Comparison of ENCODE assay signal across 23 mouse cellular contexts in the genomic region with DNA sequence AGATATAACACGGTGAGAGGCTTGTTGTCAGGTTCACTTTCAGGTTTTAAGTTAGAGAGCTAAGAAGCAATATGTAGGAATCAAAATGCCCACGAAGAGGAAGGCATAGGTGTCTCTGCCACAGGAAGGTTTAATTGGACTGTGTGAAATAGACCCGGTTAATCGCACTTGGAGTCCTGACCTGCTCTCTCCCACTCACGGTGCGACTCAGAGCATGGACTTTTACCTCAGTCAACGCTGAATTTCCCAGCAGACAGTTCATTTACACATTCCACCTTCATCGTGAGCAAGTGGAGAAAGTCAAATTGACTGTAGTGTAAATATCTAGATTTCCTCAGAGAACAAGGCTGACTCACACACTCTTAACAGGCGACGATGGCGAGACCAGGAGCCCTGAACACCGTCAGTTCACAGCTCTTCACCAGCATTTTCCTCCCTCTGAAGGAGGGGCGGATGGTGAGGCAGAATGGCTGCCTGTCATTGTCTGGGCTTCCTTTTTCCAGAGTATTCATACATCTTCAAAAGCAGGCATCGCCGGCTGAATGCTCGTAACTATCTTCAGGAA.
DNase-seq lines count a peak whose midpoint lies in the region; ATAC-seq and TF ChIP-seq lines count a peak whose summit lies in the region.
"Had no signal": no experiment of that assay in that cellular context is flagged by ENCODE, and none has a peak within 500 bp of the region (broad histone marks: within the 10 kb centered on the region; RNA-seq: fewer than 3 reads in every experiment).

No protein-coding gene starts in this region.

- WGBS in heart, postnatal 0 days = 51% methylated on average over 16 of the region's 16 CpGs
- 88% methylated on average over 16 of the region's 16 CpGs for WGBS in midbrain, embryonic 11.5 days
- WGBS in midbrain, embryonic 16.5 days = 74% methylated on average over 16 of the region's 16 CpGs
- WGBS in intestine, embryonic 16.5 days = 50% methylated on average over 16 of the region's 16 CpGs

- no peak for TF ChIP-seq CTCF in heart, postnatal 0 days (IDR thresholded peaks at IDR 0.05; ENCODE audit: low read depth)

- no peak overlapping the region for H3K4me2 ChIP-seq in heart, postnatal 0 days (ENCODE audit: low read depth, low read length)
- H3K4me2 ChIP-seq in midbrain, embryonic 11.5 days = no peak overlapping the region
- H3K4me2 ChIP-seq in midbrain, embryonic 16.5 days (ENCODE audit: low read length) = no peak overlapping the region
- no peak overlapping the region for H3K4me2 ChIP-seq in intestine, embryonic 16.5 days (ENCODE audit: low read depth, low read length)
- H3K4me2 ChIP-seq: embryonic facial prominence, embryonic 12.5 days; heart, embryonic 11.5 days; limb, embryonic 12.5 days; liver, embryonic 13.5 days; neural tube, embryonic 15.5 days had no signal

- H3K36me3 ChIP-seq in heart, postnatal 0 days (replicated peaks; ENCODE audit: control insufficient read depth, insufficient read depth, low read length) = no peaks in the 10 kb centered on the region
- no peaks in the 10 kb centered on the region for H3K36me3 ChIP-seq in midbrain, embryonic 11.5 days (ENCODE audit: control insufficient read depth, insufficient read depth, low read length)
- no peaks in the 10 kb centered on the region for H3K36me3 ChIP-seq in midbrain, embryonic 16.5 days (ENCODE audit: control insufficient read depth, insufficient read depth, low read length)
- H3K36me3 ChIP-seq in intestine, embryonic 16.5 days (ENCODE audit: control insufficient read depth, insufficient read depth, low read length) = no peaks in the 10 kb centered on the region
- H3K36me3 ChIP-seq: embryonic facial prominence, embryonic 12.5 days; G1E; limb, embryonic 12.5 days; liver, embryonic 13.5 days; neural tube, embryonic 15.5 days had no signal

- no peak overlapping the region for H3K4me3 ChIP-seq in heart, postnatal 0 days (ENCODE audit: low read depth, low read length)
- H3K4me3 ChIP-seq in midbrain, embryonic 11.5 days (ENCODE audit: low read depth, low read length) = no peak overlapping the region
- no peak overlapping the region for H3K4me3 ChIP-seq in midbrain, embryonic 16.5 days (ENCODE audit: low read depth, low read length)
- no peak overlapping the region for H3K4me3 ChIP-seq in intestine, embryonic 16.5 days (ENCODE audit: low read length)
- H3K4me3 ChIP-seq: embryonic facial prominence, embryonic 12.5 days; limb, embryonic 12.5 days; liver, embryonic 13.5 days; neural tube, embryonic 15.5 days had no signal

- H3K27ac ChIP-seq in heart, postnatal 0 days (ENCODE audit: low read depth) = peak overlapping the region; percentile 44; the same call in 1 of the 2 replicates
- H3K27ac ChIP-seq in midbrain, embryonic 11.5 days (ENCODE audit: low read depth, low read length) = no peak overlapping the region
- H3K27ac ChIP-seq in midbrain, embryonic 16.5 days (ENCODE audit: low read length) = no peak overlapping the region
- H3K27ac ChIP-seq in intestine, embryonic 16.5 days (ENCODE audit: low read length) = no peak overlapping the region
- H3K27ac ChIP-seq: embryonic facial prominence, embryonic 12.5 days; limb, embryonic 12.5 days; liver, embryonic 13.5 days; macrophage; neural tube, embryonic 15.5 days had no signal

- intact Hi-C loops in heart, postnatal 36 days (cut with DNase I) = loop anchor here (5.0 kb wide), 1 partner anchor 39 kb away; no protein-coding TSS in a partner anchor

- no peak for ATAC-seq in heart, postnatal 0 days (ENCODE audit: insufficient read depth, low read depth)
- no peak for ATAC-seq in midbrain, embryonic 11.5 days (ENCODE audit: low FRiP score)
- ATAC-seq in midbrain, embryonic 16.5 days = no peak
- ATAC-seq in intestine, embryonic 16.5 days = peak; percentile 72
- ATAC-seq: forebrain, postnatal 0 days; hindbrain, embryonic 16.5 days had no signal

- no peak overlapping the region for H3K9ac ChIP-seq in heart, postnatal 0 days (replicated peaks; ENCODE audit: low read depth, low read length)
- H3K9ac ChIP-seq in midbrain, embryonic 11.5 days (ENCODE audit: low read length) = no peak overlapping the region
- H3K9ac ChIP-seq in midbrain, embryonic 16.5 days (ENCODE audit: low read depth, low read length) = no peak overlapping the region
- no peak overlapping the region for H3K9ac ChIP-seq in intestine, embryonic 16.5 days (ENCODE audit: low read depth, low read length)
- H3K9ac ChIP-seq: embryonic facial prominence, embryonic 12.5 days; forebrain, postnatal 0 days; limb, embryonic 12.5 days; liver, embryonic 13.5 days; neural tube, embryonic 15.5 days had no signal

- peaks cover 12% of the 10 kb centered on the region; the same call in 1 of the 2 replicates for H3K4me1 ChIP-seq in heart, postnatal 0 days (ENCODE audit: control insufficient read depth, insufficient read depth)
- no peaks in the 10 kb centered on the region for H3K4me1 ChIP-seq in midbrain, embryonic 11.5 days (ENCODE audit: control insufficient read depth, insufficient read depth, low read length)
- no peaks in the 10 kb centered on the region for H3K4me1 ChIP-seq in midbrain, embryonic 16.5 days (ENCODE audit: control insufficient read depth, insufficient read depth, low read length)
- peaks cover 27% of the 10 kb centered on the region for H3K4me1 ChIP-seq in intestine, embryonic 16.5 days (ENCODE audit: control insufficient read depth, insufficient read depth, low read length)
- H3K4me1 ChIP-seq: liver, embryonic 13.5 days; neural tube, embryonic 15.5 days had no signal

- TF ChIP-seq EP300 in heart, postnatal 0 days (IDR thresholded peaks at IDR 0.05; ENCODE audit: low read depth) = no peak

- H3K27me3 ChIP-seq in heart, postnatal 0 days (ENCODE audit: control insufficient read depth, insufficient read depth, low read length) = no peaks in the 10 kb centered on the region
- no peaks in the 10 kb centered on the region for H3K27me3 ChIP-seq in midbrain, embryonic 11.5 days (ENCODE audit: control insufficient read depth, insufficient read depth, low read length)
- no peaks in the 10 kb centered on the region for H3K27me3 ChIP-seq in midbrain, embryonic 16.5 days (ENCODE audit: control insufficient read depth, insufficient read depth, low read depth, low read length)
- no peaks in the 10 kb centered on the region for H3K27me3 ChIP-seq in intestine, embryonic 16.5 days (replicated peaks; ENCODE audit: control insufficient read depth, insufficient read depth, low read length)
- H3K27me3 ChIP-seq: CH12.LX; embryonic facial prominence, embryonic 12.5 days; limb, embryonic 12.5 days; liver, embryonic 13.5 days; neural tube, embryonic 15.5 days had no signal

- no peaks in the 10 kb centered on the region for H3K9me3 ChIP-seq in heart, postnatal 0 days (replicated peaks; ENCODE audit: control insufficient read depth, low read length)
- no peaks in the 10 kb centered on the region for H3K9me3 ChIP-seq in midbrain, embryonic 11.5 days (ENCODE audit: control insufficient read depth, low read length)
- no peaks in the 10 kb centered on the region for H3K9me3 ChIP-seq in midbrain, embryonic 16.5 days (replicated peaks; ENCODE audit: control insufficient read depth, low read length, poor library complexity, severe bottlenecking)
- no peaks in the 10 kb centered on the region for H3K9me3 ChIP-seq in intestine, embryonic 16.5 days (ENCODE audit: control insufficient read depth, low read length)
- H3K9me3 ChIP-seq: embryonic facial prominence, embryonic 12.5 days; G1E; limb, embryonic 12.5 days; liver, embryonic 13.5 days; neural tube, embryonic 15.5 days had no signal

- no peak for DNase-seq in heart, postnatal 0 days (ENCODE audit: low spot score)
- DNase-seq in heart, postnatal 36 days = no peak
- peak; percentile 33 for DNase-seq in midbrain, embryonic 11.5 days (ENCODE audit: low spot score, missing footprints)
- no peak for DNase-seq in layer of hippocampus, adult 9-10 months (ENCODE audit: low spot score)
- no peak for DNase-seq in kidney, postnatal 4 days
- DNase-seq: adrenal gland, adult 8-10 months; B cell, adult 2 months; cerebellum, adult 18-20 months; cerebellum, postnatal 14 days; forebrain, postnatal 0 days; kidney, adult 18-20 months; liver, embryonic 13.5 days; lung, adult 2 months had no signal
